Comparison of ENCODE assay signal across 9 mouse cellular contexts in the genomic region with DNA sequence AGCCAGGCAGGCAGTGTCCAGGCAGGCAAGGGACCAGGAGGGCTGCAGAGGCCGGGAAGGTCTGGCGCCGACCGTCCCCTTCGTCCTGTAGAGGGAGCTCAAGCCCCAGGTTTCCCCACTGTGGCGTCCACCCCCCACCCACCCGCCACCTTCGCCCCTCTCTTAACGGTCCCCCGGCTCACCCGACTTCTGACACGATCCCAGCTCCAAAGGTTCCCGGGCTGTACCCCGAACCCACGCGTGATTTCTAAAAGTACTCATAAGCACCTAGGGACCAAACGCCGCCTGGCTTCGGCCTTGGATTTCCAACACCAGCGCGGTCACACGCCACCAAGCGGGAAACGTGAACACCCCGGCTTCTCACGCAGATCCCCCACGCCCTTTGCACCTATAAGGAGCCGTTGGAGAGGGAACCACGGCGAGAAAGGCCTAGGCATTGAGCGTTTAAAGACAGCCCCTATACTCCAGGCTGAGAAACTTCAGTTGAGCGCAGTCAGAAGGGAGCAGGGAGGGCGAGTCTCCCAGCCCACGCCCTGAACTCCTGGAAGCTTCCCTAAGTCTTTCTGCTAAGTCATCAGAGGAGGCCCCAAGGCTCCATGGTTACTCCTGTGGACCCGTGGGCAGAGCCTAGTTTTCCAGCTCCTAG. TPM values are rescaled to one million over a fixed set of nuclear protein-coding genes. Genes with fewer than 3 reads are reported as not detected.
DNase-seq lines count a peak whose midpoint lies in the region; ATAC-seq and TF ChIP-seq lines count a peak whose summit lies in the region.
"Had no signal": no experiment of that assay in that cellular context is flagged by ENCODE, and none has a peak within 500 bp of the region (broad histone marks: within the 10 kb centered on the region; RNA-seq: fewer than 3 reads in every experiment).

No protein-coding gene starts in this region.

- peak; percentile 62 to 69 for DNase-seq in layer of hippocampus, postnatal 10 days (ENCODE audit: low spot score in 2 of 2)
- DNase-seq in layer of hippocampus, adult 9-10 months (ENCODE audit: low spot score) = no peak
- DNase-seq in cerebellum, postnatal 10 days = peak; percentile 83 to 85
- peak; percentile 86 for DNase-seq in gastrocnemius, adult 2 months
- peak; percentile 70 for DNase-seq in hindbrain, postnatal 0 days (ENCODE audit: low spot score)
- no peak for DNase-seq in liver, embryonic 14.5 days (ENCODE audit: low read depth in 3 of 3, low spot score in 3 of 3)
- DNase-seq in spleen, adult 12 weeks (ENCODE audit: low spot score) = no peak

- no peaks in the 10 kb centered on the region for H3K36me3 ChIP-seq in hindbrain, postnatal 0 days (ENCODE audit: insufficient read depth, low read length)
- H3K36me3 ChIP-seq in liver, embryonic 14.5 days (replicated peaks; ENCODE audit: control insufficient read depth, insufficient read depth, low read depth) = no peaks in the 10 kb centered on the region
- H3K36me3 ChIP-seq in neural tube, embryonic 14.5 days (ENCODE audit: control insufficient read depth, insufficient read depth, low read length) = no peaks in the 10 kb centered on the region

- peak overlapping the region; percentile 58 for H3K4me2 ChIP-seq in hindbrain, postnatal 0 days (ENCODE audit: low read depth, low read length)
- peak overlapping the region; percentile 43 for H3K4me2 ChIP-seq in liver, embryonic 14.5 days (ENCODE audit: low read depth)
- H3K4me2 ChIP-seq in neural tube, embryonic 14.5 days (ENCODE audit: low read depth, low read length) = peak overlapping the region; percentile 46

- TF ChIP-seq EP300 in liver, embryonic 14.5 days (IDR thresholded peaks at IDR 0.05; ENCODE audit: low read depth) = no peak

- peak overlapping the region; percentile 68 for H3K4me3 ChIP-seq in gastrocnemius, adult 2 months
- peak overlapping the region; percentile 26 for H3K4me3 ChIP-seq in hindbrain, postnatal 0 days (ENCODE audit: low read length)
- peak overlapping the region; percentile 4 to 12; a peak in 1 of 4 replicates for H3K4me3 ChIP-seq in liver, embryonic 14.5 days (ENCODE audit: insufficient read depth in 1 of 2, low read depth in 2 of 2, low read length in 2 of 2)
- H3K4me3 ChIP-seq in neural tube, embryonic 14.5 days (ENCODE audit: low read depth, low read length) = peak overlapping the region; percentile 22

- no peak overlapping the region for H3K9ac ChIP-seq in hindbrain, postnatal 0 days (replicated peaks; ENCODE audit: low read length)
- H3K9ac ChIP-seq in liver, embryonic 14.5 days (replicated peaks) = no peak overlapping the region
- no peak overlapping the region for H3K9ac ChIP-seq in neural tube, embryonic 14.5 days (replicated peaks; ENCODE audit: low read depth, low read length)

- H3K27me3 ChIP-seq in hindbrain, postnatal 0 days (ENCODE audit: insufficient read depth, low read length) = peaks cover 34% of the 10 kb centered on the region
- peaks cover 69% of the 10 kb centered on the region for H3K27me3 ChIP-seq in liver, embryonic 14.5 days (ENCODE audit: control insufficient read depth, insufficient read depth, low read length)
- H3K27me3 ChIP-seq in neural tube, embryonic 14.5 days (ENCODE audit: control insufficient read depth, insufficient read depth, low read length) = peaks cover 33% of the 10 kb centered on the region

- WGBS in hindbrain, postnatal 0 days = 1% methylated on average over 35 of the region's 35 CpGs
- 1% methylated on average over 35 of the region's 35 CpGs for WGBS in liver, embryonic 14.5 days (ENCODE audit: insufficient replicate concordance)
- WGBS in neural tube, embryonic 14.5 days = under 1% methylated on average over 35 of the region's 35 CpGs

- H3K4me1 ChIP-seq in hindbrain, postnatal 0 days (ENCODE audit: insufficient read depth, low read length) = peaks cover 8% of the 10 kb centered on the region; the same call in 1 of the 2 replicates
- no peaks in the 10 kb centered on the region for H3K4me1 ChIP-seq in liver, embryonic 14.5 days (replicated peaks; ENCODE audit: control insufficient read depth in 2 of 2, insufficient read depth in 2 of 2, low read length in 1 of 2)
- H3K4me1 ChIP-seq in neural tube, embryonic 14.5 days (ENCODE audit: control insufficient read depth, insufficient read depth, low read length) = peaks cover 22% of the 10 kb centered on the region

- H3K9me3 ChIP-seq in hindbrain, postnatal 0 days (ENCODE audit: low read length) = no peaks in the 10 kb centered on the region
- H3K9me3 ChIP-seq in liver, embryonic 14.5 days (ENCODE audit: control insufficient read depth, low read length) = no peaks in the 10 kb centered on the region
- H3K9me3 ChIP-seq in neural tube, embryonic 14.5 days (ENCODE audit: control insufficient read depth, low read length) = no peaks in the 10 kb centered on the region

- intact Hi-C loops in gastrocnemius, adult 2 months (cut with DNase I) = loop anchor here (2.0 to 5.0 kb wide), 6 partner anchors 215 to 557 kb away; no protein-coding TSS in a partner anchor

- peak; percentile 38 for ATAC-seq in hindbrain, postnatal 0 days
- no peak for ATAC-seq in liver, embryonic 14.5 days (ENCODE audit: insufficient read depth)
- no peak; the same call in 1 of the 2 replicates for ATAC-seq in neural tube, embryonic 14.5 days (ENCODE audit: low read depth)

- H3K27ac ChIP-seq in gastrocnemius, adult 2 months = peak overlapping the region; percentile 0; the same call in 1 of the 2 replicates
- H3K27ac ChIP-seq in hindbrain, postnatal 0 days = no peak overlapping the region
- H3K27ac ChIP-seq in liver, embryonic 14.5 days = no peak overlapping the region
- H3K27ac ChIP-seq in neural tube, embryonic 14.5 days (ENCODE audit: low read depth, low read length) = no peak overlapping the region

- peak; percentile 76 for TF ChIP-seq CTCF in gastrocnemius, adult 2 months (IDR thresholded peaks at IDR 0.05)
- peak; percentile 70 for TF ChIP-seq CTCF in hindbrain, postnatal 0 days (IDR thresholded peaks at IDR 0.05; ENCODE audit: low read depth)
- TF ChIP-seq CTCF in liver, embryonic 14.5 days (IDR thresholded peaks at IDR 0.05; ENCODE audit: low read depth) = peak; percentile 54

RNA-seq across cellular contexts. Expression of a gene that starts 4.1 kb away (rescaled TPM):
- total RNA-seq in layer of hippocampus, postnatal 10 days (2021) = under 1 TPM; 0.29 to 0.50 TPM
- total RNA-seq in gastrocnemius, adult 2 months (2021) = 1 to 10 TPM; 1.4 to 4.2 TPM
- 17.1 and 22.9 TPM in 2 replicates for total RNA-seq in hindbrain, postnatal 0 days (2014; rRNA removed)
- polyA plus RNA-seq in hindbrain, postnatal 0 days (2015; fragmentation: Nextera tagmentation; extraction: Ambion mirVana) = 11.3 and 11.7 TPM in 2 replicates
- 0.03 and 0.05 TPM in 2 replicates for polyA plus RNA-seq in liver, embryonic 14.5 days (2012; rRNA removed)
- 0.04 TPM in 1 of 2 replicates, not detected in the other for polyA plus RNA-seq in liver, embryonic 14.5 days (2014; fragmentation: Nextera tagmentation; extraction: Ambion mirVana)
- polyA plus RNA-seq in neural tube, embryonic 14.5 days (2014; fragmentation: Nextera tagmentation; extraction: Ambion mirVana) = 4.1 and 4.5 TPM in 2 replicates
- total RNA-seq: MEL had no signal

Comparison
In these comparisons a context has a peak if more than half of its experiments do, and no peak if none do; other contexts are left out.
1. DNase-seq: peak in layer of hippocampus, postnatal 10 days (2 of 2), cerebellum, postnatal 10 days (2 of 2), gastrocnemius, adult 2 months (single experiment) and hindbrain, postnatal 0 days (single experiment); none in layer of hippocampus, adult 9-10 months (single experiment), liver, embryonic 14.5 days (0 of 3) and spleen, adult 12 weeks (single experiment).
2. H3K4me3 ChIP-seq: peak in every context shown above with its lines; median percentile 68 in gastrocnemius, adult 2 months; 26 in hindbrain, postnatal 0 days; 22 in neural tube, embryonic 14.5 days; 8 in liver, embryonic 14.5 days.
3. Peak in every context shown above with its lines, with median percentiles within 50 percentile points of each other: CTCF ChIP-seq and H3K4me2 ChIP-seq.